Mouse (Mus musculus): Measurements from ENCODE around the gene Acadvl. TPM values are rescaled to one million over a fixed set of nuclear protein-coding genes. Genes with fewer than 3 reads are reported as not detected.
"Not testable (repeated sequence)": the region's sequence is repeated elsewhere in the genome, so short reads cannot be mapped to it uniquely, and the experiment has no call there.

Acadvl gene
- polyA plus RNA-seq, 1 experiment from 2014 or later: 92.2 TPM

DNA sequence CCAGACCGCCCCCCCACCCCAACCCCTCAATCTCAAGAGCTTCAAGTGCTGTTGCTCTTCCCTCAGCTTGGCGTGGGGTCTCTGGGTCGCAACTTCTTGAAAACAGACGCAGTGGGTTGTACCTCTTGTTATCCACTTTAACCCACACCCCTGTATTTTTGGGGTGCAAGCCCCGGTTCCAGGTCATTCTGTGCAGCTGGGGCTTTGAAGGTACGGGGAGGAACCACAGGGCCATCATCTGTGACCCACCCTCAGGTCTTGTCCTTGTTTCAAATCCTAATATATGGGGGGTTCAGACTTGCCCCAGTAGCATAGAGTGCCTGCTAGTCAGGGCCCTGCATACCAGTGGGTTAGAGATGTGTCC lies 8.9 kb upstream of the Acadvl start:
- no peak for ATAC-seq (ENCODE audit: insufficient number of reproducible peaks, low FRiP score, low TSS enrichment, low read depth)
- WGBS: 13% methylated on average over 6 of the region's 6 CpGs
- Histone ChIP-seq H3K27me3 (no peaks in the 10 kb centered on the region), H3K36me3 (no peaks in the 10 kb centered on the region), H3K9ac (no peak overlapping the region), H3K27ac (no peak overlapping the region), H3K4me3 (peak overlapping the region; percentile 32), H3K4me2 (peak overlapping the region; percentile 50), H3K4me1 (peaks cover 90% of the 10 kb centered on the region), H3K9me3 (no peaks in the 10 kb centered on the region)

DNA sequence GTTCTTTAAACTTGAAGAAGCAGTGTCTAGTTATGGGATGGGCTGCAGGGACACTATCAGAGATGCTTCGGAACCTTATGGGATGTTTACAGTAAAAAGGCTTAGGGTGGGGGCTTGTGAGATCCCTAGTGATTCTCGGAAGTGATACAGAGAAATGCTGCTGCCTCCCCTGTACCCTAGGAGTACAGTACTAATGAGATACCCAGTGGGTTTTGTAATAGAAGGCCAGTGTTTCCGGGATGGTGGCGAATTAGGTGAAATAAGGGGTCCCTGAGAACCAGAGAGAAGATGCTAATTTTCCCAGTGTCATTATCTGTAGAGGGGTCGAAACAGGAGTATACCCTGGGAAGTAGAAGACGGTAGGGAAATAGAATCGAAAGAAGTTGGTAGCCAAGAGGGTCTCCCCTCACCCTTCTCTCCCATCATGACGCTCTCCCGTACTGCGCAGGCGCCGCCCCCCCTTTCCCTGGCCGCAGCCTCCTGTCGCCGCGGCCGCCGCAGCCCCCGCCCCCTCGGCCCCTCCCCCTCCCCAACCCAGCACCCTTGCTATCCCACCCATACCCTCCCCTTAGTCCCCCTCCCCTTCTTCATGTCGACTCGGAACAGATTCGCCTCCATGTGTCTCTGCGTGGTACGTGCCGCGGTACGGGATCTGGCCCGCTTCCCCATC lies 8.4 kb upstream of the Acadvl start:
- H3K27me3 ChIP-seq: no peaks in the 10 kb centered on the region
- H3K4me1 ChIP-seq: peaks cover 90% of the 10 kb centered on the region
- no peak overlapping the region for H3K9ac ChIP-seq
- WGBS: 9% methylated on average over 11 of the region's 29 CpGs
- H3K4me2 ChIP-seq: peak overlapping the region; percentile 50
- no peaks in the 10 kb centered on the region for H3K36me3 ChIP-seq
- H3K27ac ChIP-seq: no peak overlapping the region
- no peaks in the 10 kb centered on the region for H3K9me3 ChIP-seq
- no peak for ATAC-seq (ENCODE audit: insufficient number of reproducible peaks, low FRiP score, low TSS enrichment, low read depth)
- peak overlapping the region; percentile 32 for H3K4me3 ChIP-seq

- peak overlapping the region; percentile 95 for H3K27ac ChIP-seq
- 0 out of 2 replicates have a peak overlapping the region, but pooled peaks have one; percentile 17 for H3K9ac ChIP-seq
- peak overlapping the region; percentile 90 for H3K4me2 ChIP-seq
- no peaks in the 10 kb centered on the region for H3K27me3 ChIP-seq
- no peaks in the 10 kb centered on the region for H3K9me3 ChIP-seq
- ATAC-seq (ENCODE audit: insufficient number of reproducible peaks, low FRiP score, low TSS enrichment, low read depth): peak; percentile 72
- H3K4me1 ChIP-seq: peaks cover 83% of the 10 kb centered on the region
- 2% methylated on average over 39 of the region's 40 CpGs for WGBS
- H3K4me3 ChIP-seq: peak overlapping the region; percentile 68
- no peaks in the 10 kb centered on the region for H3K36me3 ChIP-seq
These were observed 6.3 kb upstream of the Acadvl start for GRCm38 (mm10) chr11:70021264-70022132.

GRCm38 (mm10) chr11:70020731-70021263 lies 5.6 kb upstream of the Acadvl start:
- WGBS: 2% methylated on average over 8 of the region's 8 CpGs

GRCm38 (mm10) chr11:70020022-70020631 lies 4.9 kb upstream of the Acadvl start:
- ATAC-seq (ENCODE audit: insufficient number of reproducible peaks, low FRiP score, low TSS enrichment, low read depth): no peak
- Histone ChIP-seq H3K4me1 (peaks cover 71% of the 10 kb centered on the region), H3K4me2 (peak overlapping the region; percentile 90), H3K9ac (no peak overlapping the region), H3K4me3 (peak overlapping the region; percentile 68), H3K27me3 (no peaks in the 10 kb centered on the region), H3K36me3 (no peaks in the 10 kb centered on the region), H3K9me3 (no peaks in the 10 kb centered on the region), H3K27ac (peak overlapping the region; percentile 95)
- WGBS: 12% methylated on average over 8 of the region's 8 CpGs

More at GRCm38 (mm10) chr11:70020731-70021263, 5.6 kb upstream of the Acadvl start:
- Histone ChIP-seq H3K9me3 (no peaks in the 10 kb centered on the region), H3K36me3 (no peaks in the 10 kb centered on the region), H3K4me2 (peak overlapping the region; percentile 90), H3K27me3 (no peaks in the 10 kb centered on the region), H3K9ac (0 out of 2 replicates have a peak overlapping the region, but pooled peaks have one; percentile 17), H3K4me3 (peak overlapping the region; percentile 68), H3K4me1 (peaks cover 76% of the 10 kb centered on the region), H3K27ac (peak overlapping the region; percentile 95)
- ATAC-seq (ENCODE audit: insufficient number of reproducible peaks, low FRiP score, low TSS enrichment, low read depth): peak; percentile 75

- no peak for ATAC-seq (ENCODE audit: insufficient number of reproducible peaks, low FRiP score, low TSS enrichment, low read depth)
- Histone ChIP-seq H3K27ac (peak overlapping the region; percentile 95), H3K9me3 (no peaks in the 10 kb centered on the region), H3K4me1 (peaks cover 69% of the 10 kb centered on the region), H3K9ac (no peak overlapping the region), H3K27me3 (no peaks in the 10 kb centered on the region), H3K4me2 (peak overlapping the region; percentile 90), H3K4me3 (peak overlapping the region; percentile 68), H3K36me3 (no peaks in the 10 kb centered on the region)
- 8% methylated on average over 1 of the region's 2 CpGs for WGBS
These were observed 4.3 kb upstream of the Acadvl start for GRCm38 (mm10) chr11:70019495-70020021.

DNA sequence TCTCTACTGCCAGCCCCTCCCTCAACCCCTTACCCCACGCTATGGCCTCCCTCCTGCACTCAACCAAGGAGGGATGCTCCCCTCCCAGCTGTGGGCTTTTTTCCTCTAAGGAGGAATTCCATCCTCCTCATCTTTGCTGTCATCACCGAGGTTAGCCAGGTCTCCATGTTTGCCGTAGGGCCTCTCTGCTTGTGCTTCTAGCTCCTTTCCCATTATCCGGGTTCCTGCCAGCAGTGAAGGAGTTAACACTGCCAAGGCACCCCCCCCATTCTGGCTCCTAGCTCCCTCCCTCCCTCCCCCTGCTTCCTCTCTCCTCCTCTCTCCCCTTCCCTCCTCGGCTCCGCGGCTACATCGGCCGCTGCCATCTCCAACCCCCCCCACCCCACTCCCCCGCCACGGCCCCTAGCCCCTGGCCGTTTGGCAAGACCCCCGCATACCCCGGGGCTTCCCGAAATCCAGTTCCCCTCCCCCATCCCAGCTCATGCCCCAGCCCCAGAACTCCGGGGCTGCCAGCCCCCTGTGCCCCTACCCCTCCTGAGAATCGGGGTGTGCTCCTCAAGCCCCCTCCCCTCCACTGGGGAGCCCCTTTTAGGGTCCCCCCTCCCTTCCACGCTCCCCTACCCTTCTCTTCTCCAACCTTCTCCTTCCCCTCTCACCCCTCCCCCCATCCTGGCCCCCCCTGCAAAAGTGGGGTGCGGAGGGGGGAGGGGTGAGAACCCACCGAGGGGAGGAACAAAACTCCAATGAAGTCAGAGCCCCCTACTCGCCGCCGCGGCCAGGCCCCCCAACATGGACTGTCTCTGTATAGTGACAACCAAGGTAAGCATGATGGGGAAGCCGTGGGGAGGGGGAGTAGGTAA lies 3.1 kb upstream of the Acadvl start:
- Histone ChIP-seq H3K4me2 (peak overlapping the region; percentile 90), H3K9ac (peak overlapping the region; percentile 77), H3K27ac (peak overlapping the region; percentile 95), H3K36me3 (peaks cover 8% of the 10 kb centered on the region), H3K4me1 (peaks cover 65% of the 10 kb centered on the region), H3K4me3 (peak overlapping the region; percentile 68), H3K9me3 (no peaks in the 10 kb centered on the region), H3K27me3 (no peaks in the 10 kb centered on the region)
- 2% methylated on average over 24 of the region's 25 CpGs for WGBS
- no peak for ATAC-seq (ENCODE audit: insufficient number of reproducible peaks, low FRiP score, low TSS enrichment, low read depth)

GRCm38 (mm10) chr11:70017199-70017767 lies 2.1 kb upstream of the Acadvl start:
- no peaks in the 10 kb centered on the region for H3K9me3 ChIP-seq
- no peak overlapping the region for H3K4me3 ChIP-seq
- peaks cover 19% of the 10 kb centered on the region for H3K36me3 ChIP-seq
- no peak for ATAC-seq (ENCODE audit: insufficient number of reproducible peaks, low FRiP score, low TSS enrichment, low read depth)
- peak overlapping the region; percentile 90; the same call in 1 of the 2 replicates for H3K4me2 ChIP-seq
- no peak overlapping the region; the same call in 1 of the 2 replicates for H3K9ac ChIP-seq
- WGBS: 41% methylated on average over 7 of the region's 7 CpGs
- H3K4me1 ChIP-seq: peaks cover 60% of the 10 kb centered on the region
- peak overlapping the region; percentile 95 for H3K27ac ChIP-seq
- H3K27me3 ChIP-seq: no peaks in the 10 kb centered on the region

- Histone ChIP-seq H3K9ac (peak within 1 kb of the TSS; percentile 34; the same call in 1 of the 2 replicates), H3K27ac (peak within 1 kb of the TSS; percentile 95), H3K4me1 (peaks cover 56% of the 10 kb centered on the region), H3K9me3 (no peaks in the 10 kb centered on the region), H3K4me2 (peak within 1 kb of the TSS; percentile 90), H3K4me3 (peak within 1 kb of the TSS; percentile 68), H3K36me3 (peaks cover 25% of the 10 kb centered on the region), H3K27me3 (no peaks in the 10 kb centered on the region)
- WGBS: 85% methylated on average over 3 of the region's 3 CpGs
- no peak for ATAC-seq (ENCODE audit: insufficient number of reproducible peaks, low FRiP score, low TSS enrichment, low read depth)
These were observed 1.5 kb upstream of the Acadvl start, which contains the start of gene Dlg4 for GRCm38 (mm10) chr11:70016669-70017068. Gene Dlg4, plus strand, starts transcription at chr11:70016942.

DNA sequence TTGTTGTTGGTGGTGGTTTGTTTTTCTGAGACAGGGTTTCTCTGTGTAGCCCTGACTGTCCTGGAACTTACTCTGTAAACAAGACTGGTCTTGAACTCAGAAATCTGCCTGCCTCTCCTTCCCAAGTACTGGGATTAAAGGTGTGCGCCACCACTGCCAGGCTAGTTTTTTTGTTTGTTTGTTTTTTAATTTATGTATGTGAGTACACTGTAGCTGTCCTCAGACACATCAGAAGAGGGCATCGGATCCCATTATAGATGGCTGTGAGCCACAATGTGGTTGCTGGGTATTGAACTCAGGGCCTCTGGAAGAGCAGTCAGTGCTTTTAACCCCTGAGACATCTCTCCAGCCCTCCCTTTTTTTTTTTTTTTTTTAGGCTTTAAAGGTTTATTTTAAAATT lies 966 bp upstream of the Acadvl start:
- not testable (repeated sequence) for H3K9ac ChIP-seq; H3K4me3 ChIP-seq; ATAC-seq (ENCODE audit: insufficient number of reproducible peaks, low FRiP score, low TSS enrichment, low read depth); H3K4me2 ChIP-seq; H3K9me3 ChIP-seq; H3K27ac ChIP-seq; H3K27me3 ChIP-seq
- 80% methylated on average over 2 of the region's 2 CpGs for WGBS
- Histone ChIP-seq H3K36me3 (peaks cover 30% of the 10 kb centered on the region), H3K4me1 (peaks cover 51% of the 10 kb centered on the region)
